Mouse (Mus musculus): Measurements from ENCODE around the gene Esyt2.
A peak's percentile ranks its signal among the peaks of the same experiment; 100 is the strongest.

Esyt2 gene

GRCm38 (mm10) chr12:116280149-116280652 is 795 bp upstream of the Esyt2 start:
- DNase-seq (ENCODE audit: low read depth) = no peak

DNA sequence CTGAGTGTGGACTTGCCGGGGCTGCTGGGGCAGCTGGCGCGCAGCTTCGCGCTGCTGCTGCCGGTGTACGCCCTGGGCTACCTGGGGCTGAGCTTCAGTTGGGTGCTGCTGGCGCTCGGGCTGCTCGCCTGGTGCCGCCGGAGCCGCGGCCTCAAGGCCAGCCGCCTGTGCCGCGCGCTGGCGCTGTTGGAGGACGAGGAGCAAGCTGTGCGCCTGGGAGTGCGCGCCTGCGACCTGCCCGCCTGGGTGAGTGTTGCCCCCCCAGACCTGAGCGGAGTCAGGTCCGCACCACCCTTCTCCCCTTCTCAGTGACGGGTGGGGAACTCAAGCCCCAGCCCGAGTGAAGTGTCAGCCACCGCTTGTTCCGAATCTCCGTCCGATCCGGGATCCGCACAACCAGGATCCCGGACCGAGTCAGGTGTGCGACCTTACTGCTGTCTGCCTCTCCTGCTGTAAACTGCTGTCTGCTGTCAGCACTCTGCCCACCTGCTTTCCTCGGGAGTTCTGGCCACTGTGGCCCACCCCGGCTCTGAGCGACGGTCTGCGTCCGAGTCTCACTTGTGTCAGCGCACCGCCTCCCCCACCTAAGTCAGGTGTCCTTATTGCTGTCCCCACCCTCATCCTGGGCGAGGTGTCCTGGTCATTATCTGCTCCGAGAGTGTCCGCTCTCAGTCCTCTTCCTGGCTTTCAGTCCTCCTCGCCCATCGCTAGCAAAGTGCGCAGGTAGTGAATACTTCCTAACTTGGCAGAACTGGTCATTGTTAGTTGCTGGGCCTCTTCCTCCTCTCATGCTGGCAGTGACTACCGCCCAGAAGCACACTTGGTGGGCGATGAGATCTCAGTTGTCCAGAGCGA is 658 bp downstream of the Esyt2 start:
- peak; percentile 30 for DNase-seq (ENCODE audit: low read depth)

GRCm38 (mm10) chr12:116282856-116283255 is 1.9 kb downstream of the Esyt2 start:
- no peak for DNase-seq (ENCODE audit: low read depth)

GRCm38 (mm10) chr12:116283511-116283910 is 2.5 kb downstream of the Esyt2 start:
- no peak for DNase-seq (ENCODE audit: low read depth)

DNA sequence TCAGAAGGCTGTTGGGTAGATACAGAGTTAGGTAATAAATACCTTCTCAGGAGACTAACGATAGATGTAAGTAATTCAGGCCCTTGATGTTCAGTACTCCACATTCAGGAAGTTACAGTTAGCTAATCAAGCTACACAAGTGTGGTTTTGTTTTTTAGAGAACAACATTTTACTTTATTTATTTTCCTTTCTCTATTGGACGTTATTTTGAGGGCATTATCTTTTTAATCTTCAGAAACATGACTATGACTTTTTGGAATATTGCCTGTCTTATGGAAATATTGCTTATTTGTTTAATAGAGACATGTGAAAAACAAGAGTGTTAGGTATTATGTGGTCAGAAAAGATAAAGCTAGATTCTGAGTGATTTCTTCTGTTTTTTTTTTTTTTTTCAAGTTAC is 12.2 kb downstream of the Esyt2 start:
- DNase-seq (ENCODE audit: low read depth) = no peak

- peak; percentile 60 for DNase-seq (ENCODE audit: low read depth)
Observed at GRCm38 (mm10) chr12:116293599-116294292, 12.8 kb downstream of the Esyt2 start.

GRCm38 (mm10) chr12:116299906-116300305 is 18.9 kb downstream of the Esyt2 start:
- no peak for DNase-seq (ENCODE audit: low read depth)

DNA sequence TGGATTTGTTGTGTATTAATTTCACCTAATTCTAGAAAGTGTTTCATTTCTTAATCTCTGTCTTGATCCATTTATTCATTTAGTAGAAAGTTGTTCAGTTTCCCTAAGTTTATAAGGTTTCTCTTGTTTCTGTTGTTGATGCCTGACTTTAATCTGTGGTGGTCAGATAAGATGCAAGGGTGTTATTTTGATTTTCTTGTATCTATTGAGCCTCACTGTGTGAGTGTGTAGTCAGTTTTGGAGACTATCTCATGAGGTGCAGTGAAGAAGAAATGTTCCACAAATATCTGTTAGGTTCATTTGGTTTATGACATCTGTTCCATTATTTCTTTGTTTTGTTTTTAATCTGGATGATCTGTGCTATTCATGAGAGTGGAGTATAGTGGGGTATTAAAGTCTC is 21.2 kb downstream of the Esyt2 start:
- DNase-seq (ENCODE audit: low read depth) = no peak

DNA sequence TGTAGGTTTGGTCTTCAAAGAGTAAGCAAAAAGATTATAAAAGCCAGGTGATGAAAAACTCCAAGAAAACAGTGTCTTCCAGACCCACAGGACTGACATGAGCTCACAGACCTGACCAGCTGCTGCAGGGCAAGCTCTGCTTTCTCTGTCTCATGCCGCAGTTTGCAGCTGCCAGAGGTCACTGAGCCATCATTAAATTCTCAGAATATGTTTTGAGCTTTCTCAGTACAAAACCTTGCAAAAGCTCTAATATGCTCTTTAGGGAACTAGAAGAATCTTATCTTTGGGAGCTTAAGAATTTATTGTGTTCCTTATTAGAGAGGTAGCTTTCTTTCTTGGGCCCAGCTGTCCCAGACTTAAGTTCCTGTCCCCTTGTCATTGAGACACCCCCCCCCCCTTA is 25.0 kb downstream of the Esyt2 start:
- DNase-seq (ENCODE audit: low read depth) = peak; percentile 69

GRCm38 (mm10) chr12:116307870-116308269 is 26.9 kb downstream of the Esyt2 start:
- no peak for DNase-seq (ENCODE audit: low read depth)

- DNase-seq (ENCODE audit: low read depth) = no peak
Observed at GRCm38 (mm10) chr12:116308612-116309011, 27.6 kb downstream of the Esyt2 start.

DNA sequence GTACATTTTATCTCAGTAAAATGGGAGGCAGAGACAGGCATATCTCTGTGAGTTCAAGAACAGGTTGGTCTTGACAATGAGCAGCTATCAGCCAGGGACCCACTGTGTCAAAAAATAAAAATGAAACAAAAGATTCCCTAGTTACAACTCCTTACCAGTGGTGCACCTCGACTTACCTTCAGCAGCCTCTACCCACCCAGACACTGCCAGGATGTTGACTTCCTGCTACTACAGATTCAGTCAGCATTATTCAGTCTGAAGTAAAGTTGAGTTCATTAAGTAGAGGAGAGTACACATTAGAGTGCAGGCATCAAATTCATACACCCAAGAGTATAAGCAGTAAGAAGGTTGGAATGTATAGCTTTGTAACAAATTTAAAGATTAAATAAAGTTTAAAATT is 32.8 kb downstream of the Esyt2 start:
- DNase-seq (ENCODE audit: low read depth) = no peak

DNA sequence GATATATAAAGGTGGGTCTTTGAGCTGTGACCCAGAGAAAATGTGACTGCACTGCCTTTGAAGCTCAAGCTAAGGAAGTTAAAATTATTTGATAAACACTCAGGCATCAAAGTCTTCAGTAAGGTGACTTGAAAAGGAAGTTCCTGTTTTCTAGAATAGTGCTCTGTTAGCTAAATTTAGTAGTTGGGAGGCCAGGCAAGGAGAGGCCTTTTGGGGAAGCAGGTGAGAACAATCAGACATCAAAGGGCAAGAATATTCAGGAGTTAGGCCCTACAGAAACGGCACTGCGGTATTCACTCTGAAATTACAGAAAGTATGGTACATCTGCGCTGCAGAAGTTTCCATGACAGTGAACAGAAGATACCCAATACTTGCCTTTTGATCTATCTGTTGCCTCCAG is 34.5 kb downstream of the Esyt2 start:
- no peak for DNase-seq (ENCODE audit: low read depth)

DNA sequence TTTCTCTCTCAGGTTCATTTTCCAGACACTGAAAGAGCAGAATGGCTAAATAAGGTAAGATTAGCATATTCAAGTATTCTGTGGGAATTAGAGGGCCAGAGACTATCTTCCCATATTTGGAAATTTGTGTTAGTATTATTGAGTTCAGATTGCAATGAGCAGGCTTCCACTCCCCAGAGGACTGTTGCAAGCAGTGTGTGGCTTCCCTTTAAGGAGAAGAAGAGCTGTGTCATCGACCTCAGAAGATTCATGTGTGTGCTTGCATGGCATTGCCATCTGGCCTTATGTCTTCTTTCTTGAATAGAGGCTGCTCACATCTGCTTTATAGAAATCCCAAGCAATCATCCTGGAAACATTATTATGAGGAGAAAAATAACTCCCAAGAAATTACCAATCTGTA is 36.8 kb downstream of the Esyt2 start:
- peak; percentile 16 for DNase-seq (ENCODE audit: low read depth)

GRCm38 (mm10) chr12:116325545-116325944 is 44.5 kb downstream of the Esyt2 start:
- peak; percentile 76 for DNase-seq (ENCODE audit: low read depth)

DNA sequence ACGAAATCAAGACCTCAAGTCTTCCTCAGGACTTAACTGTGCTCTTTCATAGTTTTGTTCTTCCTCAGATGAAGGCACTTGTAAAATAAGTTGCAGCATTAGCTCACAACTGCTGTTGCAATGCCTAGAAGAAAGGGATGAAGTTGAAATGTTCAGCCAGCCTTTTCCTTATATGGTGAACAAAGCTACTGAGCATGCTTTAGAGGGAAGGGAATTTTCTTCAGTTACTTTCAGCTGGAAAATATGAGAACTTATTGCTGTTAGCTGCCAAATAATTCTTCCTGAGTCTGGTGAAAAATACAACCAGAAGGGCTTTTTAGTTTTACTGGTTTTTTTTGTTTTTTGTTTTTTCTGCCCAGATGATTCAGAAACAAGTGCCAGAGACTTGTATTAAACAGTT is 45.2 kb downstream of the Esyt2 start:
- peak; percentile 72 for DNase-seq (ENCODE audit: low read depth)

DNA sequence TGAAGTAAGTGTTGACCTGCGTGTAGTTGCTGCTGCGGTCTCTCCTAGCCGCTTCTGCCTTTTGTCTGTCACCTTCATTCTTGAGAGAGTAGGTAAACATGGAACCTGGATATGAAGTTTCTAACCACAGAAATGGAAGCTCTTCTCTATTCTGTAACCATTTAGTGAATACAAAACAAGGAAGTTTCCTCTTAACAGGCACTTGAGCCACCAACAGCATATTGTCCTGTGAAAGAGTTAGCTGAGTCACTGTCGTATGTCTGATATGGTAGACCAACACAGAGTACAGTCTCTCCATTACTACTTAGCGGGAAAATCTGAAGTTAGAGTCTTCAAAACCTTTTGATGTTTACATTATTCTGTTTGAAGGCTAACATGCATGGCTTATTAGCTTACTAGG is 53.3 kb downstream of the Esyt2 start:
- no peak for DNase-seq (ENCODE audit: low read depth)

DNA sequence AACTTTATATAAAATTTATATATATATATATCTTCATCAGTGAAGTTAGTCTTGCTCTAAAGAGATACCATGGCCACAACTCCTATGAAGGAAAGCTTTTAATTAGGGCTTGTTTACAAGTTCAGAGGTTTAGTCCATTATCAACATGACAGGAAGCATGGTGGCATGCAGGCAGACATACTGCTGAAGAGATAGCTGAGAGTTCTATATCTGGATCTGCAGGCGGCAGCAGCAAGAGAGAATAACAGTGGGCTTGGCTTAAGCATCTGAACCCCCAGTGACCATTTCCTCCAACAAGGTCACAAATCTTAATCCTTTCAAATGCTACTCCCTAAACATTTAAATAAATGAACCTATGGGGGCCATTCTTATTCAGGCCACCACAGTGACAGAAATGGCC is 59.2 kb downstream of the Esyt2 start:
- DNase-seq (ENCODE audit: low read depth) = no peak

DNA sequence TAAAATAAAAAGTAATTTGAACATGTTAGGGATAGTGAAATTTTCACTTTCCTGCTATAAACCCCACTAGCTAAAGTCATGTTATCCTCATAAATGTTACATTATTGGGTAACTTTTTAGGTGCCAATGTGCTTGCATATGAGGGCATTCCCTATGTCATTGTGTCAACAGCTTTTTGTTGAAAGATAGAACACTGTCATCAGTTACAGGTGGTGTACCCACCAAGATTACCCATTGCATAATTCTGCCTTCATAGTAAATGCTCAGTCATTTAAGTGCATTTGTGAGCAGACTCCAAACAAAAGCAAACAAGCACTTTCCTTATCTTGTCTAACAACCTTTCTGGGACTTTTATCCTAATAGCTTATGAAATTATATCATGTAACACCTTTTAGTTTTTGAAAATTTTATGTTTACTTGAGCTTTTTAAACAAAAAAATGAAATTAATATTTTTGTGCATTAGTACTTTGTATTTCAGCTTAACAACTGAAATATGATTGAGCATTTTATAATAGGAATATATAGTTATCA is 67.8 kb downstream of the Esyt2 start:
- no peak for DNase-seq (ENCODE audit: low read depth)

- DNase-seq (ENCODE audit: low read depth) = peak; percentile 78
Observed at GRCm38 (mm10) chr12:116349376-116349775, 68.4 kb downstream of the Esyt2 start.

GRCm38 (mm10) chr12:116351022-116351421 is 70.0 kb downstream of the Esyt2 start:
- DNase-seq (ENCODE audit: low read depth) = no peak

- DNase-seq (ENCODE audit: low read depth) = no peak
Observed at GRCm38 (mm10) chr12:116352404-116352803, 71.4 kb downstream of the Esyt2 start.

DNA sequence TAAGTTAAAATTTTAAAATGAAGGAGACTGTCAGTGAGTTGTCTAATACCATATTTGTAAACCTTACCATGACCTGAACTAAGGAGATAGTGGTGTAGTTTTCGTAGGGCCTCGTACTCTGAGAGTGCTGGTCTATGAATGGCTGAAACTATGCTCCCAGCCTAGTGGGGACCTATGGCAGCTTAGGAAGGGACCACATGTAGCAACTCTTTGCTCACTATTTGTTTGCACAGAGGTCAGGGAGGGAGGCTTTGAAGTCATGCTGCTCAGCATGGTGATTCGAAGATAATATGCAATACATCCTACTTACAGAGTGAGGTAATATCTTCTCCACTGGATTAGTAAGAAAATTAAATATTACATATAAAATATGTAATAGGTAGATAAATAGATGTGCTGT is 73.7 kb downstream of the Esyt2 start:
- DNase-seq (ENCODE audit: low read depth) = no peak

Measured in NIH3T3 (cell line).